Mouse (Mus musculus) activated CD4-positive, CD25-positive, alpha-beta regulatory T cell, adult 4 months (primary cell): ENCODE data around the gene Rassf5. TPM values are rescaled to one million over a fixed set of nuclear protein-coding genes. Genes with fewer than 3 reads are reported as not detected.
"Not testable (repeated sequence)": the region's sequence is repeated elsewhere in the genome, so short reads cannot be mapped to it uniquely, and the experiment has no call there.

Source experiments
- ATAC-seq: one replicate; pipeline ENCODE4 v1.8.0; 2017
- polyA plus RNA-seq, 2 experiments: library from polyadenylated mRNA; unstranded; fragments of 100-300 nt; shearing (Covaris generic); gene quantifications; one replicate each; pipeline ENCODE4 v1.2.1; 2017

Gene Rassf5
- polyA plus RNA-seq, 2 experiments from 2014 or later: 278 to 305 TPM

DNA sequence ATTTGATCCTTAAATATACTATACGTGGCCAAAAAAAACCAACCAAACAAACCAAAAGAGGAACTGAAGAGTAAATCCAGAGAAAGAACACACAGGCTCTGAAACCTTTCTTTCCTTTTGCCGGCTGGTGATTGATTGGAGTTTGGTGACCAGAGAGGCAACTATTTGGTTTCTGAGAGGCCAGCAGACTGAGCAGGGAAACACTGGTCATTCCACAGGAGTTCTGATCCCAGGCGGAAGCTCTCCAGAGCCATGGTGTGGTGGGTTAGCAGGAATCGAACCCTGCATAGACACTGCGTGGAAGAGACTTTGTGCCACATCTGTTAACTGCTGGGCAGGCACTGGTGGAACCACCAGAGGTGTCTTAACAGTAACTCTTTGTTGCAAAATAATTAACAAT lies 67.0 kb downstream of the Rassf5 start:
- no peak for ATAC-seq

DNA sequence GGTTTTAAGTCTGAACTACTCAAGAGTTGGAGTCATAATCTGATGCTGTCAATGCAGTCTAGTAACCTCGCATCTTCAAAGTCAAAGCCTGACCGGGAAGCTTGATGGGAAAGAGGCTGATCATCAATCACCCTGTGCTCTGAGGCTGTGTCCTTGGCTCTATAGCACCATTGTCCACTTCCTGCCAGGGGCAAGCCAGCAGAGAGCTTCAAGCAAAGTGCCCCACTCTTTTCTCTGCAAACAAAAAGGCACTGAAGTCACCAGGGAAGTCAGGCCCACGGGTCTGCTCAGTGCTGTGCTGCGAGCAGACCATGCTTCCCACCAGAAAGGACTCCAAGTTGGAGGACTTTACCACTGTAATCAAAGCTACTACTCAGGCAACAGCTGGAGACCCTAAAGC lies 67.8 kb downstream of the Rassf5 start:
- ATAC-seq: no peak

DNA sequence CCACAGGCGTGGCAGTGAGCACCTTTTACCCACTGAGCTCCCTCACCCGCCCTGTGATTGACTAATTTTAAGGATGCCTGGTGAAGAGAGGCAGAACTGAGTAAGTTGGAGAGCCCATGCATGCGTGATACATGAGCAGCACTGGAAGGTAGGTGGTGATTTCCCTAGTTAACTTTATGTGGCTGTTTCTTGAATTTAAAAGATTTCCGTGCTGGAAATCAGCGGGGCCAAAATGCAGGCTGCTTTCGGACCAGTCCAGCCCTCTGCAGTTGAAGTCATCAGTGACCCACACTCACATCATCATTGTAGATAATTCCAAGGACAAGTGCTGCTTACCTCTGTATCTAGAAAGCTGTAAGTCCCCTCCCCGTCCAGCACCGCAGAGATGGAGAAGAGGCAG lies 69.2 kb downstream of the Rassf5 start:
- no peak for ATAC-seq

DNA sequence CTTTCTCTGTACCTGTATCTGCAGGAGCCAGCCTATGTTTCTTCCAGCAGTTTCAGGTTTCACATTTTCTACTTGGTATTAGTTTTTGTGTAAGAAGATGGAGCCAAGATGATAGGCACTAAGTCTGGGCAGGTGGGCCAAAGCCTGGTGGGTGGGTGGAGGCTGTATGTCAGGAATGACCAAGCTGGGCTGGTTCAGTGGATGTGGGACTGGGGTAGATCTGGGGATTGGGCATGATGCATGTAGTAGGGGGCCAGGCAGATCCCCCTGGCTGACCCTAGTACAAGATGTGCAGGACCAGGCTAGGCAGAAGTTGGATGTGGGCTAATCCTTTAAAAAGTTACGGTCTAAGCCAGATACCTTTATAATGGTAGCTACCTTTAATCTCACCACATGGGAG lies 69.9 kb downstream of the Rassf5 start:
- no peak for ATAC-seq

DNA sequence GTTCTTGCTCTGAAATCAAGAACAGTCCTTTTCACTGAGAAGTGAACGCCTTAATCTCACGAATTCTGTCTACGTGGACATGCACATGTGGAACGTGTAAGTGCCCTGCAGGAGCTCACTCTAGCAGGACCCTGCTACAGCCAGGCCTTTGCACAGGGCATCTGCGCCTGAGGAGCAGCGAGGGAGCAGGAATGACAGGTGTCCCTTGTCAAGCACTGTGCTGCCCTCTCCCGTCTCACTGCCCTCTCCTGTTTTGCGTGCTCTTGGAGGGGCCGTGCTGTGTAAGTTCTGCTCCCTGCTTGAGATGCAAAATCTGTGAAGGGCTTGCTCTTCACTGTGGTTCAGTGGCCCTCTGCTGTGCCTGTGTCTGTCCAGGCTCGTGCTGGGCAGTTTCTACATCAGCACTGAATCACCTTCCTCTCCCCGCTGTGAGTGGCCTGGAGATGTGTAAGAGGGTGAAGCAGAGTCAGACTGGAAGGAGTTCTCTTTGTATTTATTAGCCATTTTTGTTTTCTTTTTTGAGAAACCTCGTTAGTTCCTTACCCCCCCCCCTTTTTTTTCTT lies 70.7 kb downstream of the Rassf5 start:
- ATAC-seq: no peak

DNA sequence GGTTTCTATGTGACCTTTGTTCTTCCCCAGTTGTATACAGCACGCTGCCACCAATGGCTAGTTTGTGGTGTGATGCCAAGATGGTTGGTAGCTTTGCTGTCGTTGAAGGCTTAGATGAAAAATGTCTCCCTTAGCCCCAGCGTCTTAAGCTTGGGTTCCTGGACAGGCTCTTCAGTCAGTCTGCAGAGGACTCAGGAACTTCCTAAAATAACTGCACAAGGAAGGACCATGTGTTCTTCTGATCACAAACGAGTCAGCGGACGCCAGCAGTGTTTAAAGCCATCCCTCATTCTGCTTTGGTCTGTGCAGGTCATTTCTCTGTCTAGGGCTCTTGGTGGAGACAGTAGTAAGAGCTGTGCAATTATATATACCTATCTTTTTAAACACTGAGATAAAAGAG lies 71.2 kb downstream of the Rassf5 start:
- ATAC-seq: no peak

DNA sequence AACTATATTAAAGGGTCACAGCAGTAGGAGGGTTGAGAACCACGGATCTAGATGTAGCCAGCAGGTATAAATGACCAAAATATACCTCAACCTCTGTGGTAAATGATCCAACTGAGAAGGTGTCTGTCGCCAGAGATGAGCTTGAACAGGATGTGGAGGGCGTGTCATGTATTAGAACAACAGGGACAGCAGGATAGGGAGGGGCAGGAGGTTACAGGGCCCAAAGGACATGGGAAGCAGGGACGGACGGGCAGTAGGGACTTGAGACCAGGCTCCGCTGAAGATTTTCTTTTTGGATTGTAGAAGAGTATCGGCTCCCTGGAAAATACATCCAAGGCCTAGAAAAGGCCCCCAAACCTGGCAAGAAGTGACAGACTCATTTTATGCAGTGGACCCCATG lies 72.1 kb downstream of the Rassf5 start:
- no peak for ATAC-seq

DNA sequence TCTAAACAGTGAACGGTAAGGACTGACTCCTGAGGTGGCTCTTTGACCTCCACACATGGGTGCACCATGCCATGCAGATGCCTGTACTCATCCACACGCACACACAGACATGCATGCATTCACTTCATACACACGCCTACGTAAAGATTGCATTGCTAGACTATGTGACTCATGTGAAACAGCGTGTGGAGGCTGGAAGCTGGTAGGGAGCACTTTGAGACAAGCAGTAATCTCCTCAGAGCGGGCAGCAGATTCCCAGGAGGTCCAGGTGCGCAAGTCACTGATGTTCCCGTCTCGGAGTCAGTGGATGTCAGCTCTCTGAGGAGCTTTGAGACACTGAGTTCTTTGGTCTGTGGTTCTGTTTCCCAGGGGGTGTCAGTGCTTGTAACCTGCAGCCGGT lies 77.4 kb downstream of the Rassf5 start:
- ATAC-seq: no peak

DNA sequence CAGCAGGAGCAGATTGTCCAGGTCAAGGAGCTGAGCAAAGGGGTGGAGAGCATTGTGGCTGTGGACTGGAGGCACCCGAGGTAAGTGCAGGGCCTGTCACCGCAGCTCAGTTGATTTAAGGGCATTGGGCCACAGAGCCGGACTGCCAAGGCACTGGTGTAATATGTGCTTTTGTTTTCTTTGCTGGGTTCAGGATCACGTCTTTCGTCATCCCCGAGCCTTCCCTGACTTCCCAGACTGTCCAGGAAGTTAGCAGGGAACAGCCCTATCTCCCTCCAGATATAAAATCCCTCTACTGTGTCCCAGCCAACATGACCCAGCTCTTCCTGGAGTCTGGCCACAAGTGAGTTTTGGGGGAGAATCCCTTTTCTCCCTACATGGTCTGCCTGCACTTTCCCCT lies 80.6 kb downstream of the Rassf5 start:
- ATAC-seq: no peak

DNA sequence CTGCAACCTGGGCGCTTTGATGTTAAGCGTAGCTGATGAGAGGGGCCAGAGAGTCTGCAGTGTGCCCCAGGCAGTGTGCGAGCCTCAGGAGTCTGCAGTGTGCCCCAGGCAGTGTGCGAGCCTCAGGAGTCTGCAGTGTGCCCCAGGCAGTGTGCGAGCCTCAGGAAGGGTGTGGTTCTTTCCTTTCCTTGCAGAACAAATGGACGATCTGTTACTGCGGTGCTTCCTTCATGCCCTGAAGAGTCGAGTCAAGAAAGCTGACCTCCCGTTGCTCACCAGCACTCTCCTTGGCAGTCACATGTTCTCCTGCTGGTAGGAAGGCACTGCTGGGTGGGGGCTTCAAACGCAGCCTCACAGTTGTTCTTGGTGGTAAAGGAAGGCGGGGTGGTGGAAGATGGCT lies 84.0 kb downstream of the Rassf5 start:
- no peak for ATAC-seq

DNA sequence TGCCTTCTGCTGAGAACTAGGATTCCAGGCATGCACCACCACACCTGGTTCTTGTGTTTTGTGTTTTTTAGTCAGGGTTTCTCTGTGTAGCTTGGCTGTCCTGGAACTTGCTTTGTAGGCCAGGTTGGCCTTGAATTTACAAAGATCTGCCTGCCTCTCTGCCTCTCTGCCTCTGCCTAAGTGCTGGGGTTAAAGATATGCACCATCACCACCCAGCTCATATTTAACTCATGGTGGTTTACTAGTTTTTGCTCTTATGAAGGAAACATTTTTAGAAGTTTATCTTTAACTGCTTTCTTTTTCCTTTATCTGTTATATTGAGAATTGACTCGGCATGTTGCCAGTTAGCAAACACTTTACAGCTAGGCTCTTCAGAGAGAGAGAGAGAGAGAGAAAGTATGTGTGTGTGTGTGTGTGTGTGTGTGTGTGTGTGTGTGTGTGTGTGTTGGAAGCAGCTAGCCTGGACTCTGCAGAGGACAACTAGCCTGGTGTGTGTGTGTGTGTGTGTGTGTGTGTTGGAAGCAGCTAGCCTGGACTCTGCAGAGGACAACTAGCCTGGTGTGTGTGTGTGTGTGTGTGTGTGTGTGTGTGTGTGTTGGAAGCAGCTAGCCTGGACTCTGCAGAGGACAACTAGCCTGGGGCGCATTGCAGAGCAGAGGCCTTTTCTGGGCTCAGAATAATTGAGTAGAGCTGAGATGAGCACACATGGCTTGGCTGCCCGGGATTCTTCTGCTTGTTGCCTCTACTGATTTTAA lies 85.3 kb downstream of the Rassf5 start:
- ATAC-seq: not testable (repeated sequence)

DNA sequence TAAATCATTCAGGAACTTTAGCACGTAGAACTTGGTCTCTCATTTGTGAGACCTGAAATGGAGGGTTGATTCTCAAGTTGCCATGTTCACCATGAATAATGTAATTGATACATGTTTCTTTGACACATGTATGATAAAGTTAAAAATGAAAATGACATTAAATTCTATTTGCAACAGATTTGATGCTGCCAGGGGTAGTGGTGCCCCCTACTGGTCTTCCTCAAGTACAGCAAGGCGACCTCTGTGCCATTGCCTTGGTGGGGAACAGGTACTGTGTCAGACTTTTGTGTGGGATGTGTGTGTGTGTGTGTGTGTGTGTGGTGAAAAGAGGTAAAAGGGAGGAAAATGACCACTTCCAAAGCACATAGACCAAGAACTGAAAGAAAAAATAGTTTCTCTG lies 89.6 kb downstream of the Rassf5 start:
- ATAC-seq: no peak

DNA sequence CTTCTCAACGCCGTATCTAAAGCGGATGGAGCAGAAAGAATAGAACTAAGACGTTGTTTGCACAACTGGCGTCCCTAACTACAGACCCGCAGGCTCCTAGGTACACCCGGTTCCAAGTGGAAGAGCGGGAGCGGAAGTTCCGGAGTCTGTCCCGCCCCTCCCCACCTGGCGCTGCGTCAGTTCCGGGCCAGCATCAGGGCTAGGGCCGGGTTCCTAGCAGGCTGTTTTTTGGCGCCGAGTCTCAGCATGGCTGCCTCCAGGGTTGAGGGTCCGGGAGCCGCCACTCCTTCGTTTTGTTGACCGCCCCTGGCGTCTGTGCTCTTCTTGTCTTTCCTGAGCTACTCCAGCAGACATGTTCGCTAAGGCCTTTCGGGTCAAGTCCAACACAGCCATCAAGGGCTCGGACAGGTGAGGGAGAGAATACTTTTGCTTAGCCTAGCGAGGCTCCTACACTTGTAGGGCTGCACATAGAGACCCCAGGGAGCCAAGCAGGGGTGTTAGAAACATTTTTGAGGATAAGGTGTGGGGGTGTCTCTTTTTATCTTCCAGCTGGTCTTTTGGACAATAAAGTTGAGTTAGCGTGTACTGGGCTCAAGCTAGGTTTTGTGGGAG lies 91.9 kb downstream of the Rassf5 start, which contains the start of gene Eif2d:
Gene Eif2d (plus strand): TSS at position 164 of the 612 bp plus-strand sequence.
- ATAC-seq: peak; percentile 99

DNA sequence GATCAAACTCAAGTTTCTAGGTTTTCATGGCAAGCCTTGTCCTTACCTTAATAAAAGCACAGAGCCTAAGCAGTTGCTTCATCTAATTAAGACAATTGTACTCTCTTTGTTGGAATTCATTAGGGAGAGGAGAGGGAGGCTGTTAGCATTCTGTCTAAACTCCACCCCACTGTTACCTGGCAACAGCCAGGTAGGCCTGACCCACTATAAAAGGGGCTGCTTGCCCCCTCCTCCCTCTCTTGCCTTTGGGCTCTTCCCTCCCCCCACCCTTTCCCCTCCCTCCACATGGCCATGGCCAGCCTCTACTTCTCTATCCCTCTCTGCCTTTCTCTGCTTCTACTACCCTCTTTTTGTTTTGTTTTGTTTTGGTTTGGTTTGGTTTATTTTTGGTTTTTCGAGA lies 95.6 kb downstream of the Rassf5 start:
- ATAC-seq: no peak

DNA sequence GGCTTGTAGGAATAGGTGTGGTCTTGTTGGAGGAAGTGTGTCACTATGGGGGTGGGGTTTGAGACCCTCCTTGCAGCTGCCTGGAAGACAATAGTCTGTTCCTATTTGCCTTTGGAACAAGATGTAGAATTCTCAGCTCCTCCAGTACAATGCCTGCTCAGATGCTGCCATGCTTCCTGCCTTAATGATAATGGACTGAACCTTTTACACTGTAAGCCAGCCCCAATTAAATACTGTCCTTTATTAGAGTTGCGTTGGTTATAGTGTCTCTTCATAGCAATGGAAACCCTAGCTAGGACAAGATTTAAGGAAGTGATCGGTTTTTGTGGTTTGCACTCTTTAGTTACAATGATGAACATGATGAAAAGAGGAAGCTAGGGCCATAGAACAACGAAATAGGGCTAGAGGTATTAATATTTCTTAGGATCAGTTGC lies 98.9 kb downstream of the Rassf5 start:
- no peak for ATAC-seq

DNA sequence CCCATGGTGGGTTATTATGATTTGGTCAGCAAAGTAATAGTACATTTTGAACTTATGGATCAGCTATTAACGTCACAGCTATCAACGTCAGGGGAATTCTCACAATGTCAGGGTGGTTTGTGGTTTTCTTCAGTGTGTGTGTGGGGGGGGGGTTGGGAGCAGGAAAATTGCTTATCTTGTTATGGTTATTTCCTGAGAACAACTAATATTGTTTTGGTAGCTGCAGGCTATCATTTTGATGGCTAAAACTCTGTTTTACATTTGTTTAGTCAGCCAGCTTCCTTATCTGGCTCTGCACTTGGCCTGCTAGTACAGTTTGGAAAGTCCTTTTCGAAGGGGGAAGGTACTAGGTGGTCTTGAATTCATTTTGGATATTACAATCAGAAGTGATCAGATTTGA lies 99.8 kb downstream of the Rassf5 start:
- ATAC-seq: not testable (repeated sequence)

DNA sequence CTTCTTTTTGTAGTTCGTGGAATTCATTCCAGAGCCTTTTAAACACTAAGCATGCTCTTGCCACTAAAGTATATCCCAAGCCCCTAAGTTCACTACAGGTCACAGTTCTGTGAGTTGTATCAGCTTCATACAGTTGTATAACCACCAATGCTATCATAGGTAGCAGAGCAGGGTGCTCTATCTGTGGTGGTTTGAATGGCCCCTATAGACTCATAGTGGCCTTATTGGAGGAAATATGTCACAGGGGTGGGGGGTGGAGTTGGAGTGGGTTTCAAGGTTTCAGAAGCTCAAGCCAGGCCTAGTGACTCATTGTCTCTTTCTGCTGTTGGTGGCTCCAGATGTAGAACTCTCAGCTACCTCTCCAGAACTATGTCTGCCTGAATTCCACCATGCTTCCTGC lies 102.6 kb downstream of the Rassf5 start:
- no peak for ATAC-seq

DNA sequence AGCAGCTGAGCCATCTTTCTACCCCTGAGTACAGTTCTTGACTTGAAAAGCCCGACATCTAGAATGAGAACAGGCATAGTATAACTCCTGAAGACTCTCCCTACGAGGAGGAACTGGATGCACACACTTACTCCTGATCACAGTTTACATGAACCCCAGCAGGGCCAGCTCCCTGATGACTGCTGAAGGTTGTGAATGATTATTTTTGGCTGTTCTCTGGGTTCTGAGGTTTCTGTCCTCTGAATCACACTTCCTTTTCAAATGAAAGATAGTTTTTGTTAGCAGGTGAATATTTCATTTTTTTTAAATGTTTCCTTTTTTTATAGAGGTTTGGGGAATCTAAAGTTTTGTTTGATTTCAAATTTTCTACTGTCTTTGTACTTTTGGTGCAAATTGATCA lies 103.6 kb downstream of the Rassf5 start:
- no peak for ATAC-seq

DNA sequence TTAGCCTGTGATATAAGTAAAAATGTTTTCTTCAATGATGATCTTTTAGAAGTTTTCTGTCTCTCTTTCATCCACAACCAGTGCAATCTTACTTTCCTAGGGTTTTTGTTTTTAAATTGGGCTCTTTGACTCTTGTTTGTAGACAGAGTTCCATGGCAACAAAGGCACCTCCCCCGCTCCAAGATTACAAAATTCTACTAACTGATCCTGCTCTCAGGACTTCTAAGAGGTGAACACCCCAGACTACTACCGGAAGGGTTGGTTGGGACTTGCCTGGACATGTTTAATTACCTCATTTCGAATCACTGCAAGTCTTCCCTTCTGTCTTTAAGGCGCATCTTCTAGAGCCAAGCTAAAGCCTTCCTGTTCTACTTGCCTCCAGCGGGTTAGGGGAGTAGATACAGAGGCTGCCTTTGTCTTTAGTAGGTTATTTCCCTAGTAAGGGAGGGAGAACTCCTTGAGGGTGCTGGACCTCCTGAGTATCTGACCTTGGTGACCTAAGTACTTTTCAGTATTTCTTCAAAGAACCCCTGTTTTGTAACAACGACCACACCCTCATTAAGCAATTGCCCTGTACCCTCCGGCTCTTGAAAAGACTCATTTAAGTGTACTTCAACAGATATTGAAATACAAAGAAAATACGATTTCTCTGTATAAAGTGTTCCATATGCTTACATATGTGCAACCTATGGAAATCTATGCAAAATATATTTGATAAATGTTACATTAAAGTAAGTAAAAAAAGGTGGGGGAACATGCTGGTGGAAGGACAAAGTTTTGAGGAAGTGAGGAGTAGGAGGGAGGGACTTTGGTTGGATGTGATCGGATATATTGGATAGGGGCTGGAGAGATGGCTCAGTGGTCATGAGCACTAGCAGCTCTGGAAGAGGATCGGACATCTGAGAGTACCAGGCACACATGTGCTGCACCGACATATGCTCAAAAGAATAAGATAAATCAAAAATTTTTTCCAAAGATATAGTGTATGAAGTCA lies 105.7 kb downstream of the Rassf5 start:
- no peak for ATAC-seq

DNA sequence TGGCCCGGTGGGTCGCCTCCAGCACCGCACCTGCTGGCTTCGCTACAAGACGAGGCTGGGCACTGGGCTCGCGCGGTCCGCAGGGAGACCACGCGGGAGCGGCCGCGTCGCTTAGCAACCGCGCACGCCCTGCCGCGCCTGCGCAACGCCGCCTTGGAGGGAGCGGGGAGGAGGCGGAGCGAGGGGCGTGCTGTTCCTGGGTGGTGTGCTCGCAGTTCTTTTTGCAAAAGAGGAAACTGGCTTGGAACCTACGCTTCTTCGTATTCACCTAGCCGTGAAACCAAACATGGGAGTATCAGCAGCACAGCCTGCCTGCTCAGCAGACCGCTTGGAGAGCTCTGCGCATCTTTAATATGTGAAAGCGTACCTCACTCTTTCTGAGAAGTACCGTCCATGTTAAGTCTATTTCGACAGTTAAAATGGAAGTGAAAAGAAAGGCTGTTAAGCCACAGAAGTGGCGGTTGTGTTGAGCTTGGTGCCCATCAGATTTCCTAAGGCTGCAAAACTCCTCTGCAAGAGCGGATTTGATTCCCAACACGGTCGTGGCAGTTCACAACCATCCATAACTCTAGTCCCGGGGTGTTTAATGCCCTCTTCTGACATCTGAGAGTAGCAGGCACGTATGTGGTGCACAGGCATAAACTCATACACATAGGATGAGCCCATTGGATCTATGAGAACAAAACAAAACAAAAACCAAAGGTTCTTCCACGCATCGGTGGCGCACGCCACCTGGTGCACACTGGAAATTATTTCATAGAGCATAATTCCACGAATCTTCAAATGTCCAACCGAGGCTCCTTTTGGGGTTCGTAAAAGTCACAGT lies 106.7 kb downstream of the Rassf5 start, which contains the start of gene Dyrk3:
Gene Dyrk3 (minus strand): TSS at position 150 of the 826 bp plus-strand sequence.
- peak; percentile 80 for ATAC-seq

DNA sequence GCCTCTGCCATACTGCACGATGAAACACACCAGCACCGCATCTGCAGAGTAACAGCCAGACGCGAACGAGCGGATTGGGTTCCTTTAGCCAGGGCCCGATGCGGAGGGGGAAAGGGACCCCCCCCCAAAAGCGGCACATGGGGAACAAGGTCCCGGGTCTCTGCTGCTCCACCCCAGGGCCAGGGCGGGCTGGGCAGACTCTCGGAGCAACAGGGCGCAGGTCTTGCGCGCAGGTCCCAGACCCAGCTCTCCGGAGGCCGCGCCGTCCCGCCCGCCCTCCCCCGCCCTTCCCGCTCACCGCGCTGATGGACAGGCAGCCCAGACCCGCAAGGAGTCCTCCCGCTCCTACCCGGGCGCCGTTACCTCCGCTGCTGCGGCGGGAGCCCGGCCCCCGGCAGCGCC lies 107.3 kb downstream of the Rassf5 start:
- ATAC-seq: no peak

DNA sequence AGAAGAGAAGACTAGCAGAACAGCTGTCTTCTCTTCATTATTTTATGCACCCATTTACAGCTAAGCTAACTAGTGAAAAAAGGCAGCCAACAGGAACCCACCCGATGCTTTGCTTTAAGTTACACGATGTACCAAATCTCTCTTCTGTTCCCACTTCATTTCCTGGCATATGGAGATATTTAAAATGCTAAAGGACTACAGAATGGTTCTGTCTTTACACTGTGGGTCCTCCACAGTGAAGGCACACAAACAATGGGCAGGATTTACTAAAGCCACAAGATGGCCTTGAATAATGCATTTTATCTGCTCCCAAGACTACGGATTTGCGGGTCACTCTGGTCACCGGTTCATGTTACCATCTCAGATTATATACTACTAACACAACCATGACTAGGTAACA lies 107.9 kb downstream of the Rassf5 start:
- ATAC-seq: no peak
